Mouse (Mus musculus): ENCODE data around the gene Ube2v1. TPM values are rescaled to one million over a fixed set of nuclear protein-coding genes. Genes with fewer than 3 reads are reported as not detected.

Ube2v1 gene
- total and polyA plus RNA-seq, 2 experiments from 2014 or later, result 94.6 to 152 TPM

DNA sequence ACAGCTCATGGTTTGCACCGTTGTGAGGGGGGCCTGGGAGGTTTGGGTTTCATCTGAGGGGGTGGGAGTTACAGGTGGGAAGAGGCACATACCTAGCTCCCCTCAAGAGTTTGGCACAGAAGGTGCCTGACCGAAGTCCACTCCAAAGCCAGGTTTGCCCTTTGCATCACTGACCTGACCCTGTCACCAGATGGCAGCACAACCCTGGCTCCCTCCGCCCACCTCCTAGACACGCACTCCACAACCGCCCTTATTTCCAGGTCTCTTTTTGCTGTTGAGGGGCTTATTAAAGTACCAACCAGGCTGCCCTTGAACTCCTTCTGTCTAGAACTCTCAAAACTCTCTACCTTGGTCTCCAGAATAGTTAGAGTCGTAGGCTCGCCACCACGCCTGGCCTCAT lies 9.4 kb upstream of the Ube2v1 start:
- Histone ChIP-seq H3K9ac (replicated peaks; ENCODE audit: low read depth, low read length) (no peak overlapping the region), H3K36me3 (replicated peaks; ENCODE audit: control insufficient read depth, insufficient read depth, low read length) (peaks cover 25% of the 10 kb centered on the region), H3K4me2 (ENCODE audit: low read depth, low read length) (no peak overlapping the region), H3K4me3 (ENCODE audit: low read depth, low read length) (no peak overlapping the region), H3K27ac (ENCODE audit: low read depth) (no peak overlapping the region), H3K9me3 (replicated peaks; ENCODE audit: control insufficient read depth, low read length) (no peaks in the 10 kb centered on the region), H3K4me1 (ENCODE audit: control insufficient read depth, insufficient read depth) (no peaks in the 10 kb centered on the region), H3K27me3 (ENCODE audit: control insufficient read depth, insufficient read depth, low read length) (no peaks in the 10 kb centered on the region)
- ATAC-seq (ENCODE audit: insufficient read depth, low read depth) (peak; percentile 53), DNase-seq (ENCODE audit: low spot score) (no peak)
- 43% methylated on average over 8 of the region's 8 CpGs for WGBS
- TF ChIP-seq EP300 (IDR thresholded peaks at IDR 0.05; ENCODE audit: low read depth), result no peak
- peak; percentile 74 for TF ChIP-seq CTCF (IDR thresholded peaks at IDR 0.05; ENCODE audit: low read depth)

DNA sequence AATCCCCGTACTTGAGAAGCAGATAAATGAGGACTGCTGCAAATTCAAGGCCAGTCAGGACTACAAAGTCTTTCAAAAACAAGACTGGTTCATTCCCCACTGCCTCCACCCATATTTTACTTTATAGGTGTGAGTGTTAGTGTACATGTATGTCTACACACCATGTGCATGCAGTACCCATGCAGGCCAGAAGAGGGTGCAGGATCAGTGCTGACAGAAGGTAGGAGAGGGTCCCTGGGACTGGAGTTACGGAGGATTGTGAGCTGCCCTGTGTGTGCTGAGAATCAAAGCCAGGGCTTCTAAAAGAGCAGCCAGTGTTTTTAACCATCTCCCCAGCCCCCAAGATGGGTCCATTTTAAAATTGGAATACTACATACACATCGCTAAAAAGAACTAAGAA lies 8.4 kb upstream of the Ube2v1 start:
- DNase-seq (ENCODE audit: low spot score) (no peak), ATAC-seq (ENCODE audit: insufficient read depth, low read depth) (no peak)
- Histone ChIP-seq H3K4me2 (ENCODE audit: low read depth, low read length) (no peak overlapping the region), H3K27ac (ENCODE audit: low read depth) (no peak overlapping the region), H3K36me3 (replicated peaks; ENCODE audit: control insufficient read depth, insufficient read depth, low read length) (peaks cover 15% of the 10 kb centered on the region), H3K9ac (replicated peaks; ENCODE audit: low read depth, low read length) (no peak overlapping the region), H3K4me1 (ENCODE audit: control insufficient read depth, insufficient read depth) (no peaks in the 10 kb centered on the region), H3K9me3 (replicated peaks; ENCODE audit: control insufficient read depth, low read length) (no peaks in the 10 kb centered on the region), H3K27me3 (ENCODE audit: control insufficient read depth, insufficient read depth, low read length) (no peaks in the 10 kb centered on the region), H3K4me3 (ENCODE audit: low read depth, low read length) (no peak overlapping the region)
- WGBS, result 82% methylated on average over 3 of the region's 3 CpGs
- no peak for TF ChIP-seq EP300 (IDR thresholded peaks at IDR 0.05; ENCODE audit: low read depth)
- peak; percentile 48 for TF ChIP-seq CTCF (IDR thresholded peaks at IDR 0.05; ENCODE audit: low read depth)

DNA sequence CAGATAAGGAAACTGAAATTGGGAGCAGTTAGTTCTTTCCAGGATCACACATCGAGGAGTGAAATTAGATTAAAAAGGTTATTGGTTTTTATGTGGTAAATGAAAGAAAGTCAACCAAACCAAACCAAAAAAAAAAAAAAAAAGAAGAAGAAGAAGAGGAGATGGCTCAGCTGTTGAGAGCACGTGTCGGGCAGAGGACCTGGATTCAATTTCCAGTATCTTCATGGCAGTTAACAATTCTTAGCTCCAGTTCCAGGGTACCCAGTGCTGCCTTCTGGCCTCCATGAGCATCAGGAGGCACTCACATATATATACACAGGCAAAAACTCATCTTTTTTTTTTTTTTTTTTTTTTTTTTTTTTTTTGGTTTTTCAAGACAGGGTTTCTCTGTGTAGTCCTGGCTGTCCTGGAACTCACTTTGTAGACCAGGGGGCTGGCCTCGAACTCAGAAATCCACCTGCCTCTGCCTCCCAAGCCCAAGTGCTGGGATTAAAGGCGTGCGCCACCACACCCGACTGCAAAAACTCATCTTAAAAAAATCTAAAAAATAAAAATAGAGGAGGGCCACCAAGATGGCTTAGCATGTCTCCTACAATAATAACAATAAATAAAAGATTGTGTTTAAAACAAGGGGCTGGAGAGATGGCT lies 3.1 kb upstream of the Ube2v1 start:
- Histone ChIP-seq H3K4me1 (ENCODE audit: control insufficient read depth, insufficient read depth) (peaks cover 30% of the 10 kb centered on the region), H3K27me3 (ENCODE audit: control insufficient read depth, insufficient read depth, low read length) (no peaks in the 10 kb centered on the region), H3K9me3 (replicated peaks; ENCODE audit: control insufficient read depth, low read length) (no peaks in the 10 kb centered on the region), H3K4me2 (ENCODE audit: low read depth, low read length) (peak overlapping the region; percentile 57), H3K4me3 (ENCODE audit: low read depth, low read length) (peak overlapping the region; percentile 33), H3K27ac (ENCODE audit: low read depth) (no peak overlapping the region), H3K36me3 (replicated peaks; ENCODE audit: control insufficient read depth, insufficient read depth, low read length) (no peaks in the 10 kb centered on the region), H3K9ac (replicated peaks; ENCODE audit: low read depth, low read length) (no peak overlapping the region)
- DNase-seq (ENCODE audit: low spot score) (no peak), ATAC-seq (ENCODE audit: insufficient read depth, low read depth) (no peak)
- 71% methylated on average over 7 of the region's 7 CpGs for WGBS
- TF ChIP-seq CTCF (IDR thresholded peaks at IDR 0.05; ENCODE audit: low read depth), result no peak
- TF ChIP-seq EP300 (IDR thresholded peaks at IDR 0.05; ENCODE audit: low read depth), result no peak

DNA sequence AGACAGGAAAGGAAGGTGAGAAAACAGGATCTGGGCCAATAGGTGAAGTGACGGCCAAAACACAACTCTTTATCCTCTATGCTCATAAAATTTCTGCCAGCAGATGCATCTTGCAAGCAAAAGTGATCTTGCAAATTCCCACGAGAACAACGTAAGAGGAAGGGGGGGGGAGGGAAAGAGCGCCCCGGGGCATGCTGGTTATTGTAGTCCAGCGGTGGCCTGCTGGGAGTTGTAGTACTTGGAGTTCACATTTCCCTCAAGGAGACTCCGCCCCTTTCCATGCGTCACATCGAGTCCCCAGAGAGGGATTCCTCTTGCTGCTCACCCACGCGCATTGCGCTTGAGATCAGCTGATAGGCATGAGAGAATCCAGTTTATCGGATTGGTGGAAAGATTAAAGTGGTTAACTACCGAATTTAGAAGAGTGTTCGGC lies 2.5 kb upstream of the Ube2v1 start:
- H3K4me2 ChIP-seq (ENCODE audit: low read depth, low read length), result peak overlapping the region; percentile 57
- peak overlapping the region; percentile 33 for H3K4me3 ChIP-seq (ENCODE audit: low read depth, low read length)
- no peak overlapping the region; the same call in 1 of the 2 replicates for H3K9ac ChIP-seq (replicated peaks; ENCODE audit: low read depth, low read length)
- peak; percentile 97 for DNase-seq (ENCODE audit: low spot score)
- peaks cover 36% of the 10 kb centered on the region for H3K4me1 ChIP-seq (ENCODE audit: control insufficient read depth, insufficient read depth)
- H3K27ac ChIP-seq (ENCODE audit: low read depth), result peak overlapping the region; percentile 93
- no peaks in the 10 kb centered on the region for H3K27me3 ChIP-seq (ENCODE audit: control insufficient read depth, insufficient read depth, low read length)
- no peak for TF ChIP-seq CTCF (IDR thresholded peaks at IDR 0.05; ENCODE audit: low read depth)
- TF ChIP-seq EP300 (IDR thresholded peaks at IDR 0.05; ENCODE audit: low read depth), result peak; percentile 65
- H3K36me3 ChIP-seq (replicated peaks; ENCODE audit: control insufficient read depth, insufficient read depth, low read length), result no peaks in the 10 kb centered on the region
- WGBS, result under 1% methylated on average over 15 of the region's 15 CpGs
- H3K9me3 ChIP-seq (replicated peaks; ENCODE audit: control insufficient read depth, low read length), result no peaks in the 10 kb centered on the region
- peak; percentile 70 for ATAC-seq (ENCODE audit: insufficient read depth, low read depth)

DNA sequence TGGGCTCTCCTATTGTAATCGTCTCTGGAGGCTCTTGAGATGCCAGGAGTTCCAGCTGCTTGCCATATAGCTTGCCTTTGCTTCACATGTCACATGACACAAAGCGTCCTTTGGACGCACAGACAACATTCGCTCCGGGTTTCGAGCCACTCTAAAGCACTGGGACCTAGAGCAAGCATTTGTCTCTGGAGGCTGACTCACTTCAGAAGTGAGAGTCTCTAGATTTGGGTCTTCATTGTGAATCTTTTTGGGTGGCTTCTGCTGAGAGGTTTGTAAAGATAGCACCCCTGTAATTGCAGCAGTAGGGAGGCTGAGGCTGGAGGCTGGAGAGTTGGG lies 1.6 kb upstream of the Ube2v1 start:
- ATAC-seq (ENCODE audit: insufficient read depth, low read depth) (no peak), DNase-seq (ENCODE audit: low spot score) (no peak)
- H3K36me3 ChIP-seq (replicated peaks; ENCODE audit: control insufficient read depth, insufficient read depth, low read length), result no peaks in the 10 kb centered on the region
- H3K4me3 ChIP-seq (ENCODE audit: low read depth, low read length), result no peak overlapping the region
- TF ChIP-seq CTCF (IDR thresholded peaks at IDR 0.05; ENCODE audit: low read depth), result no peak
- TF ChIP-seq EP300 (IDR thresholded peaks at IDR 0.05; ENCODE audit: low read depth), result no peak
- no peak overlapping the region for H3K9ac ChIP-seq (replicated peaks; ENCODE audit: low read depth, low read length)
- H3K27ac ChIP-seq (ENCODE audit: low read depth), result peak overlapping the region; percentile 93
- H3K27me3 ChIP-seq (ENCODE audit: control insufficient read depth, insufficient read depth, low read length), result no peaks in the 10 kb centered on the region
- no peaks in the 10 kb centered on the region for H3K9me3 ChIP-seq (replicated peaks; ENCODE audit: control insufficient read depth, low read length)
- WGBS, result 50% methylated on average over 6 of the region's 6 CpGs
- H3K4me1 ChIP-seq (ENCODE audit: control insufficient read depth, insufficient read depth), result peaks cover 44% of the 10 kb centered on the region
- H3K4me2 ChIP-seq (ENCODE audit: low read depth, low read length), result peak overlapping the region; percentile 65; the same call in 1 of the 2 replicates
